Mouse (Mus musculus) G1E (cell line): Measurements from ENCODE around the gene Dnah17.

Experiments
- CTCF ChIP-seq: IDR thresholded peaks from 2 replicates; pipeline ENCODE4 v1.5.1; 2012; ENCODE audit warnings: low read depth, low read length, inconsistent platforms, mixed read lengths
- GATA1 ChIP-seq: IDR thresholded peaks from 2 replicates; pipeline ENCODE4 v1.6.1; 2012; ENCODE audit warnings: borderline replicate concordance, low read length, inconsistent platforms, mixed read lengths
- GATA2 ChIP-seq: IDR thresholded peaks from 2 replicates; pipeline ENCODE4 v1.6.1; 2012; ENCODE audit warnings: low read depth, low read length, inconsistent platforms, borderline replicate concordance
- TAL1 ChIP-seq: conservative IDR thresholded peaks from 2 replicates; pipeline ENCODE4 v1.6.1; 2012; ENCODE audit warnings: low read depth, low read length, inconsistent platforms, mixed read lengths

- TF ChIP-seq CTCF = no peak
- TF ChIP-seq GATA2 = no peak
- no peak for TF ChIP-seq GATA1
- no peak for TF ChIP-seq TAL1
Measured at GRCm38 (mm10) chr11:118096736-118097135, 33.7 kb downstream of the Dnah17 start.
